Mouse (Mus musculus) mouse trophoblast stem cell (cell line): ENCODE results near the gene Sgms1.
"Not testable (repeated sequence)": the region's sequence is repeated elsewhere in the genome, so short reads cannot be mapped to it uniquely, and the experiment has no call there.

Experiments used
- in situ Hi-C, 2 experiments: fragments of 300-500 bp; cut with MseI, MboI; formaldehyde crosslinking; loops; 2 replicates in 1 of 2; 3 replicates in 1 of 2; pipeline ENCODE4 v1.15.1; 2025

The Sgms1 gene

GRCm38 (mm10) chr19:32138361-32139088 is 251.0 kb downstream of the Sgms1 start:
- in situ Hi-C loops = no loop called here

DNA sequence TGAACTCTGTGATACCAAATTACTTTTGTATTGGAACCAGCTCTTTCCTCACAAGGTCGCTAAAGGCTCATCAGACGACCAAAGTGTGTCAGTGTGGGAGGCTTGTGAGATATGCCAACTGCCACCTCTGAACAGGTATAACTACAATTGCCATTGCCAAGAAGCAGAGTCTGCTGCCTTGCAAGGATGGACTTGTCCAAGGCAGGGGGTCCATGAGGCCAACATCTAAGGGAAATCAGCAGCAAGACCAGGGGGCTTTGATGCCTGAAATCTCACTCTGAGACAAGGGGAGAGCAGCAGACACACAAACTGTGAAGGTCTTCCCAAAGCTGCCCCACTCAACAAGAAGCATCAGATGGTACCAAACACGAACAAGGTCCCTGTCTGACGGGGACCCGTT is 251.6 kb downstream of the Sgms1 start:
- in situ Hi-C loops = no loop called here

DNA sequence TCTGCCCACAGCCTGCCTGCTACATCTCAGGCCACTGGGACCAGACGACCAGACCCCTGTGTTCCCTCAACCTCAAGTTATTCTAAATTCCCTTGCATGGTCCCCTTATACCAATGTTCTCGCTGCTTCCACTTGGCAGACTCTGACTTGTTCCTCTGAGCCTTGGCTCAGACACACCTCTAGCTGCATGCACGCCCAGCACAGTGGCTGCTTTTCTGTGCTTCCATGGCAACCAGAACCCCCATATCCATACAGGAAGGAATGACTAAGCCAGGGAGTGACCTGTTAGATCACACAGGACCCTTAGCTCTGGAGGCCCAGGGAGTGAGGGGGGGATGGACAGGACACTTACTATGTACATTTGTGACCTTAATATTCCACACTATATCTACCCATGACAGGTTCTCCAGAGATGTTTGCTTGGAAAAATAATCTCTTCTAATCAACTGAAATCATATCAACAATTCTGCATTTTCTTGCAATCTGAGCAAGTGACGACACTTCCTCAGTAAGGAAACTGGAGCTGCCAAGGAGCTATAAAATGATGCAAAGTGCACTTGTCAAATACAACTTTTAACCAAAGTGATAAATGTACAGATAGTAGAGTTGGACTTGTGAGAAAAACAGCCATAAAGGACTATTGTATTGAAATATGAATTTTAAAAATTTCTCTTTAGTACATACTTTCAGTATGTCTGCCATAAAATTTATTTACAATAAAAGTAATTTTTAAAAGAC is 252.5 kb downstream of the Sgms1 start:
- in situ Hi-C loops = no loop called here

GRCm38 (mm10) chr19:32131707-32132488 is 257.6 kb downstream of the Sgms1 start:
- in situ Hi-C loops = not testable (repeated sequence)

DNA sequence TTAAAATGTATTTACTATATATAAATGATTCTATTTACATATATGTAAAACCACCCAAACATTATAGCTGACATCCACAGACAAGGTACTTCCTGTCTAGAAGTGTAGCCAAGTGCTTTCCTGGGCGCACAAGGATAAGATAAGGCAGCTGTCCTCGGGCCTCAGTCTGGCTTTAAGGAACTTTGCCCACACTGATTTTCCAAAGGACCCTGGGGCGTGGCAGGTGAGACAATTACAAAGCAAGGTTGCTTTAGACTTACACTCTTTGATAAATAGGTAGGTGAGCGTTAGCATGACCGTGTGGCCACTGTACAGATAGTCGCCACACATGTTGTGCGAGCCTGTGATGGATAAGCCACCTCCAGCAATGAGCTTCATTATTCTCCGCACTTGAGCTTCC is 260.2 kb downstream of the Sgms1 start:
- in situ Hi-C loops = no loop called here

- in situ Hi-C loops = no loop called here
These were observed 262.2 kb downstream of the Sgms1 start for GRCm38 (mm10) chr19:32127180-32127850.

DNA sequence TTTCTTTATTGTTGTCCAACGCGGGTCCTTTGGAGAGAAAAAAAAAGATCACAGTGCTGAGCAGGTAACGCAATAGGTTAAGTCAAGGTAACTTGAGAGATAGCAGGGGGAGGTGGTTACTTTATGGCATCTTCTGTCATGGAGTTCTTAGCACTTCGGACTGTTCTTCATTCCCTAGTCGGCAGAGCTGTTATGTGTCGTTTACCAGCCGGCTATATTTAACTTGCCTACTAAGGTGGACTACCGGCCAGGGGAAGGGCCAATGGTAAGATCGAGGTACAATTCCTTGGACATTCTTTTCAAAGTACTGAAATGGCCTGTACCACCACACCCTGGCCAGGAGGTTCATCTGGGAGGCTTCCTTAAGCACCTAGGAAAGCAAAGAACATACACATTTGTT is 265.4 kb downstream of the Sgms1 start:
- in situ Hi-C loops = no loop called here

DNA sequence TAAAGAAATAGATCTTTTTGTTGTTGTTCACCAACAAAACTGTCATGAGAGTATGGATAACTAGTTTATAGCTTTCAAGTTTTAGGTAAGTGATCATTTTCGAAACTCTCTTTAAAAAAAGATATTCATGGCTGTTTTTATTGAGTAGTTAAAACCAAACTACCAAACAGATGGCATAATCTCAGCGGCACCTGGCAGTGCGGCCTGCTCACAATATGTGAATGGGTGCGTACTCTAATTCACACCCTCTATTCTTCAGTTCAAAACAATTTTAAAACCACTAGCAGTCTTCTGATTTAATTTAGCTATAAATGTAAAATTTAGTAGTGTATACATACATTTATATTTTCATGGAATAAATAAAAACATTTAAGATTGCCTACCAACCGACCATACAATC is 266.3 kb downstream of the Sgms1 start:
- in situ Hi-C loops = no loop called here

- in situ Hi-C loops = no loop called here
These were observed 268.7 kb downstream of the Sgms1 start for GRCm38 (mm10) chr19:32120798-32121197.

GRCm38 (mm10) chr19:32119666-32120065 is 269.8 kb downstream of the Sgms1 start:
- in situ Hi-C loops = no loop called here

GRCm38 (mm10) chr19:32118496-32118895 is 271.0 kb downstream of the Sgms1 start:
- in situ Hi-C loops = no loop called here

DNA sequence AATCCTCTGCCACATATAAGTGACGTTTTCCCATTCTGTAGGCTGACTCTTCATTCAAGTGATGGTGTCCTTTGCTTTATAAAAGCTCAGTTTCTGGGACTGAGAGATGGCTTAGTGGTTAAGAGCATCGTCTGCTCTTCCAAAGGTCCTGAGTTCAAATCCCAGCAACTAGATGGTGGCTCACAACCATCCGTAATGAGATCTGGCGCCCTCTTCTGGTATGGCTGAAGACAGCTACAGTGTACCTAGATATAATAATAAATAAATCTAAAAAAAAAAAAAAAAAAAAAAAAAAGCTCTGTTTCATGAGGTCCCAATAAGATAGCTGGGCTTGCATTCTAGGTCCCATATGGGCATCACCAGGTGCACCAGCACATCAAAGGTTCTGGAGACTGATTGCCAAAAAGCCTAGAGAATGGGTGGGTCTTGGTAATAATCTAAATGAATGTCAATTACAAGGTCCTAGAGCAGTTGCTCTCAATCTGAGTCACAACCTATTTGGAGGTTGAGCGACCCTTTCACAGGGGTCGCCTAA is 272.0 kb downstream of the Sgms1 start:
- in situ Hi-C loops = no loop called here

GRCm38 (mm10) chr19:32111866-32112790 is 277.4 kb downstream of the Sgms1 start:
- in situ Hi-C loops = no loop called here

DNA sequence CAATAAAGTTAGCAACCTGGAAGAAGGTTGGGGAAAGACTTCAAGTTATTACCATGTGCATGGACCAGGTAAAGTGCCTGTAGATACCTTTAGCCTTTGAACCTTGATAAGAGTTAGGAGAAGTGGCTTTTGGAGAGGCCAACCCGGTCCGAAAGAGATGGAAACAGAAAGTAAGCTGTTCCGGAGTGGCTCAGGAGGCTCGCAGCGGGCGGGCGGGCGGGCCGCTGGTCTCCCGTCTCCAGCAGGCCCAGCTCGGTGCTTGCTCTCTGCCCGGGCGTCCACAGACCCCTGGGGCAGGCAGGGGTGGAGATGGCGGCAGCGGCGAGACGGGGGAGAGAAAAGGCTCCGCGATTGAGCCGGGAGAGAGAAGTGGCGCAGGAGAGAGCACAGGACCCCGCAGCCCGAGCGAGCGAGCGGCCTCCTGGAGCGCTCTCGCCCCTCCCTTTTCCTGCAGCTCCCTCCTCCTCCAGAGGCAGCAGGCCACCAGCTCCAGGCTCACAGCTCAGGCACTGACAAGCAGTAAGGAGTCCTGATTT is 281.7 kb downstream of the Sgms1 start, which contains the start of gene Asah2:
Gene Asah2 (minus strand): TSS at position 441 of the 536 bp plus-strand sequence.
- in situ Hi-C loops = no loop called here

DNA sequence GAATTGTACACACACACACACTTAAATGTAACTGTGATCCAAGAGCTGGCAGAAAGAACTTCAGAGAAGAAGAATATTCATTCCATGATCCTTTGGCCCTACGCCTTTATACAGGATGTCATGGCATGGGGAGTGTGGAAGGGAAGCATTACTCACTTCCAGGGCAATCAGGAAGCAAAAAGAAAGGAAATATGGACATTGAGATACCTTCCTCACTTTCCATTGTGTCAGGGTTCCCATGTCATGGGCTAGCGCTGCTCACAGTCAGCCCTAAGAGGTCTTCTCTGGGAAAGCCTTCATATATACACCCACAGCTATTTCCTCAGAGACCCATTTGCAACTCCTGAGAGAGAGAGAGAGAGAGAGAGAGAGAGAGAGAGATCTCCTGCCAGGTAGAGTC is 282.8 kb downstream of the Sgms1 start:
- in situ Hi-C loops = no loop called here

GRCm38 (mm10) chr19:32104217-32104616 is 285.3 kb downstream of the Sgms1 start:
- in situ Hi-C loops = no loop called here

GRCm38 (mm10) chr19:32102976-32103300 is 286.6 kb downstream of the Sgms1 start:
- in situ Hi-C loops = no loop called here

GRCm38 (mm10) chr19:32102294-32102975 is 287.1 kb downstream of the Sgms1 start:
- in situ Hi-C loops = no loop called here

- in situ Hi-C loops = no loop called here
These were observed 290.9 kb downstream of the Sgms1 start for GRCm38 (mm10) chr19:32098582-32098981.

- in situ Hi-C loops = no loop called here
These were observed 297.2 kb downstream of the Sgms1 start for GRCm38 (mm10) chr19:32092358-32092757.
